Mouse (Mus musculus) embryonic fibroblast, embryonic 13.5 days (primary cell): ENCODE data around the gene Tmem51.

Experiments
- CTCF ChIP-seq: IDR thresholded peaks from 2 replicates; pipeline ENCODE4 v1.5.1; 2011; ENCODE audit warnings: mild to moderate bottlenecking, control low read depth, low read length, moderate library complexity, borderline replicate concordance; ENCODE audit not compliant: insufficient read depth
- POLR2A ChIP-seq: IDR thresholded peaks from 2 replicates; pipeline ENCODE4 v1.6.1; 2011; ENCODE audit warnings: low read depth, mild to moderate bottlenecking, control low read depth, low read length, moderate library complexity

DNA sequence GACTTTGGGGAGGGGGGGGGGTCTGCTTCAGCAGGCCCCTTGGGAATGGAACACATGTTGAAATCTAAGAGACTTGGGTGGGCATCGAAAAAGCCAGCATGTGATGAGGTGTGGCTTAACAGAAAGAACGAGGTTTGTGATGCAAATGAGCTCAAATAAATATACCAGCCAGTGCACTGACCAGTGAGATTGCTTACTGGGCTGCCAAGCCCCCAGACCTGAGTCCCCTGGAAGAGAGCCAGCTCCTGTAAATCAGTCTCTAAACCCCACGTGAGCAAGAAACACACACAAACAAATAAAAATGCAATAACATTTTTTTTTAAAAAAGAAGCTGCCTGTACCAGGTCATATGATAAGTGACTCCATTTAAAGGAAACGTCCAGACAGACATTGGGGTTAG lies 17.5 kb downstream of the Tmem51 start:
- no peak for TF ChIP-seq POLR2A
- TF ChIP-seq CTCF, result no peak
